Mouse (Mus musculus) brain, embryonic 14.5 days (tissue): ENCODE results near the gene Spdya.

Source experiments
- CTCF ChIP-seq: fragments of 200-500 bp; IDR thresholded peaks from 2 replicates; pipeline ENCODE4 v1.5.1; 2012; ENCODE audit warnings: inconsistent platforms, mild to moderate bottlenecking, moderate library complexity, borderline replicate concordance; ENCODE audit not compliant: insufficient read depth, insufficient read length; ENCODE audit errors: extremely low read depth
- POLR2A ChIP-seq: fragments of 200-500 bp; IDR thresholded peaks from 2 replicates; pipeline ENCODE4 v1.6.1; 2012; ENCODE audit warnings: mild to moderate bottlenecking, inconsistent platforms, borderline replicate concordance; ENCODE audit not compliant: poor library complexity, insufficient read depth, insufficient read length, severe bottlenecking; ENCODE audit errors: extremely low read depth

- TF ChIP-seq CTCF, result no peak
- TF ChIP-seq POLR2A, result no peak
Observed at GRCm38 (mm10) chr17:71617974-71618373, 66.1 kb downstream of the Spdya start.
